22 mouse cellular contexts compared by ENCODE assay signal in the genomic region with DNA sequence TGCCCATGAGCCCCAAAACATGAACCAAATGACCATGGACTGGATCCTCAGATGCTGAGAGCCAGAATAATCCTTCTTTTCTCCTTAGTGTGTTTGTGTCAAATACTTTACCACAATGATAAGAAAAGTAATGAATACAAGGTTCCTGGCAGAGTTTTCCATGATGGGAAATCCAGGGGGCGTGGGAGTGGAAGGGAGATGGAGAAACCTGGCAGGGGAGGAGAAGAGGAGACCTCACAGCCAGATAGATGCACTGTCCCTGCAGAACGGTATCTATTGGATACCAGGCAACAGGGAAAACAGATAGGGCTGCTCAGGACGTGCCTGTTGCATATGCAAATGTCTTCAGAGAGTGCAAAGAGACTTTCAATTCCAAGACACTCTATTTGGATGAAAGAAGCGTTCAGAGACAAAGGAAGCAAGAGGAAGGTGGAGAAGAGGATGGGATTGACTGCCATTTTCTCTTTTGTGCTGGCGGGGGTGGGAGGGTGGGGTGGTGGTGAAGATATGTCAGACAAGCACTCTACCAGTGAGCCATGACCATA.
A peak's percentile ranks its signal among the peaks of the same experiment; 100 is the strongest.
DNase-seq lines count a peak whose midpoint lies in the region; ATAC-seq lines count a peak whose summit lies in the region.
"Had no signal": no experiment of that assay in that cellular context is flagged by ENCODE, and none has a peak within 500 bp of the region (broad histone marks: within the 10 kb centered on the region; RNA-seq: fewer than 3 reads in every experiment).

No protein-coding gene starts in this region.

- DNase-seq in urinary bladder, postnatal 14 days (ENCODE audit: low spot score) = peak; percentile 16
- DNase-seq in urinary bladder, postnatal 4 days (ENCODE audit: low spot score in 2 of 2) = no peak
- DNase-seq in embryonic facial prominence, embryonic 11.5 days (ENCODE audit: low spot score) = no peak
- DNase-seq in ovary, postnatal 14 days (ENCODE audit: low spot score) = peak; percentile 58
- DNase-seq in thymus, postnatal 36 days = no peak
- DNase-seq in adrenal gland, postnatal 25 days = no peak
- no peak for DNase-seq in midbrain, embryonic 10.5 days (ENCODE audit: low spot score)
- DNase-seq: adrenal gland, adult 2 months; cerebellum, adult 18-20 months; cerebellum, postnatal 36 days; gastrocnemius, postnatal 25 days; kidney, adult 2 months; lung, postnatal 36 days; midbrain, embryonic 14.5 days had no signal

- H3K9ac ChIP-seq in embryonic facial prominence, embryonic 11.5 days (replicated peaks; ENCODE audit: low read length) = no peak overlapping the region
- H3K9ac ChIP-seq: forebrain, embryonic 12.5 days; hindbrain, embryonic 15.5 days; liver, embryonic 15.5 days; lung, embryonic 15.5 days; neural tube, embryonic 12.5 days had no signal

- ATAC-seq in embryonic facial prominence, embryonic 11.5 days (replicated peaks; ENCODE audit: insufficient number of reproducible peaks, low FRiP score, low TSS enrichment, low read depth) = no peak

- no peaks in the 10 kb centered on the region for H3K9me3 ChIP-seq in embryonic facial prominence, embryonic 11.5 days (replicated peaks; ENCODE audit: control insufficient read depth, low read length)
- no peaks in the 10 kb centered on the region for H3K9me3 ChIP-seq in midbrain, embryonic 10.5 days (replicated peaks)
- H3K9me3 ChIP-seq: forebrain, embryonic 12.5 days; hindbrain, embryonic 15.5 days; liver, embryonic 15.5 days; lung, embryonic 15.5 days; megakaryocyte, embryonic 14.5 days; neural tube, embryonic 12.5 days had no signal

- H3K36me3 ChIP-seq in embryonic facial prominence, embryonic 11.5 days (replicated peaks; ENCODE audit: control insufficient read depth, insufficient read depth, low read depth, low read length) = no peaks in the 10 kb centered on the region
- H3K36me3 ChIP-seq in midbrain, embryonic 10.5 days = no peaks in the 10 kb centered on the region
- H3K36me3 ChIP-seq: forebrain, embryonic 12.5 days; hindbrain, embryonic 15.5 days; liver, embryonic 15.5 days; lung, embryonic 15.5 days; neural tube, embryonic 12.5 days had no signal

- no peak overlapping the region for H3K4me2 ChIP-seq in embryonic facial prominence, embryonic 11.5 days (ENCODE audit: low read depth, low read length)
- H3K4me2 ChIP-seq: forebrain, embryonic 12.5 days; hindbrain, embryonic 15.5 days; liver, embryonic 15.5 days; lung, embryonic 15.5 days; neural tube, embryonic 12.5 days had no signal

- H3K27me3 ChIP-seq in embryonic facial prominence, embryonic 11.5 days (ENCODE audit: control insufficient read depth, insufficient read depth, low read length) = no peaks in the 10 kb centered on the region
- no peaks in the 10 kb centered on the region for H3K27me3 ChIP-seq in midbrain, embryonic 10.5 days (ENCODE audit: low read depth, poor library complexity, severe bottlenecking)
- H3K27me3 ChIP-seq: forebrain, embryonic 12.5 days; hindbrain, embryonic 15.5 days; liver, embryonic 15.5 days; lung, embryonic 15.5 days; megakaryocyte, embryonic 14.5 days; neural tube, embryonic 12.5 days had no signal

- WGBS in embryonic facial prominence, embryonic 11.5 days = 49% methylated on average over 5 of the region's 5 CpGs
- 40% methylated on average over 5 of the region's 5 CpGs for WGBS in midbrain, embryonic 10.5 days

- peak overlapping the region; percentile 47; the same call in 1 of the 2 replicates for H3K27ac ChIP-seq in embryonic facial prominence, embryonic 11.5 days (replicated peaks; ENCODE audit: low read depth, low read length)
- H3K27ac ChIP-seq in midbrain, embryonic 10.5 days (replicated peaks) = no peak overlapping the region
- H3K27ac ChIP-seq: forebrain, embryonic 12.5 days; hindbrain, embryonic 15.5 days; kidney, postnatal 0 days; liver, embryonic 15.5 days; lung, embryonic 15.5 days; neural tube, embryonic 12.5 days had no signal

- H3K4me1 ChIP-seq in embryonic facial prominence, embryonic 11.5 days (ENCODE audit: control insufficient read depth, insufficient read depth, low read length) = no peaks in the 10 kb centered on the region
- peaks cover 6% of the 10 kb centered on the region for H3K4me1 ChIP-seq in midbrain, embryonic 10.5 days
- H3K4me1 ChIP-seq: forebrain, embryonic 12.5 days; liver, embryonic 15.5 days; lung, embryonic 15.5 days; megakaryocyte, embryonic 14.5 days; neural tube, embryonic 12.5 days had no signal

- no peak overlapping the region for H3K4me3 ChIP-seq in embryonic facial prominence, embryonic 11.5 days (ENCODE audit: low read depth, low read length)
- H3K4me3 ChIP-seq in midbrain, embryonic 10.5 days = no peak overlapping the region
- H3K4me3 ChIP-seq: erythroblast, embryonic 14.5 days; forebrain, embryonic 12.5 days; hindbrain, embryonic 15.5 days; liver, embryonic 15.5 days; lung, embryonic 15.5 days; megakaryocyte, embryonic 14.5 days; neural tube, embryonic 12.5 days had no signal

Comparison
In these comparisons a context has a peak if more than half of its experiments do, and no peak if none do; other contexts are left out.
1. DNase-seq: peak in urinary bladder, postnatal 14 days (single experiment) and ovary, postnatal 14 days (single experiment); none in urinary bladder, postnatal 4 days (0 of 2), embryonic facial prominence, embryonic 11.5 days (single experiment), thymus, postnatal 36 days (0 of 2), adrenal gland, postnatal 25 days (single experiment) and midbrain, embryonic 10.5 days (single experiment).